Mouse (Mus musculus) subcutaneous adipose tissue, adult 2 months (tissue): ENCODE data around the gene Pdap1. TPM values are rescaled to one million over a fixed set of nuclear protein-coding genes. Genes with fewer than 3 reads are reported as not detected.

Experiments used
- polyA plus RNA-seq: library from polyadenylated mRNA; depleted of rRNA; stranded (reverse); fragments of >200 nt; gene quantifications from 2 replicates; pipeline ENCODE4 v1.2.3, GENCODE M21; 2012; ENCODE audit warnings: low replicate concordance; rRNA removed

Gene Pdap1
- polyA plus RNA-seq = 22.4 and 39.1 TPM in 2 replicates

DNA sequence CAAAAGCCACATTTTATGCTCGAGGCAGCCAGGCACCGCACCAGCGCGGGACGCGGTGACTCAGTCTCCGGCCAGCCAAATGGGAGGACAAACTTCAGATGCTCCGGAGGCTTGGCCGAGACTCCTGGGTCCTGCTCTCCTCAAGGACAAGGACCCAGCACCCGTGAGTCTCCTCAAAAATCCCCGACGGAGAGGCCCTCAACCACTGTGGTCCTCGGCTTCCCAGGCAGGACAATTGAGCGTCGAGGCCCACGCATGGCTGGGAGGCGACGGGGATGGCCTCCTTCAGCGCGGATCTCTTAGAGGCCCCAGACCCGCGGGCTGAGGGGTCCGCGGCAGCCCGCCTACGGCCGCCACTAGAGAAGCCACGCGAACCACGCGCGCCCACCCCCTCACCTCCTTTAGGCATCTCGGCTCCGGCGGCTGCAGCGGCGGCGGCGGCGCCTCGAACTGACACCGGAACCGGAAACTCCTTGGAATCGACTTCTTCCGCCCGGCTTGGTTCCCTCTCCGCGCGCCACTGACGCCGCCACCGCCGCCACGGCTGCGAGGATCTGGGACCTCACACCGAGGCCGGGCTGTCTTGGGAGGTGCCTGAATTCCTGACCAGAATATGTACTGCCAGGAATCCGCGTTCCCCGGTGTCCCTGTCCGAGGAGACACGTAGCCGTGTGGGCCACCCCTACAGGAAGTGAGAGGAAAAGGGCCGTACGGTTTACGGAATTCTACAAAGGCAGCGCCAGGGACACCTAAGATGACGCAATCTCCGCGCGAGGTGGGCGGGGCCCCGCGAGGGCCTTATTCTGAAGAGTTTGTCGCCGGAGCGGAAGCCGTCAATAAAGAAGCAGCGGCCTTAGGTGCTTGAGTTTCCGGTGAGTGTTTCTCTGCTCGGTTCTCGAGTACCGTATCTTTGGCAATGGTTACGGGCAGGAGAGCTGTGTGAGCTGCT is at the start of gene Pdap1, which contains the start of gene Bud31:
TSS of gene Pdap1 (minus strand) at position 668 of the 949 bp plus-strand sequence.
TSS of gene Bud31 (plus strand) at position 792 of the 949 bp plus-strand sequence.

DNA sequence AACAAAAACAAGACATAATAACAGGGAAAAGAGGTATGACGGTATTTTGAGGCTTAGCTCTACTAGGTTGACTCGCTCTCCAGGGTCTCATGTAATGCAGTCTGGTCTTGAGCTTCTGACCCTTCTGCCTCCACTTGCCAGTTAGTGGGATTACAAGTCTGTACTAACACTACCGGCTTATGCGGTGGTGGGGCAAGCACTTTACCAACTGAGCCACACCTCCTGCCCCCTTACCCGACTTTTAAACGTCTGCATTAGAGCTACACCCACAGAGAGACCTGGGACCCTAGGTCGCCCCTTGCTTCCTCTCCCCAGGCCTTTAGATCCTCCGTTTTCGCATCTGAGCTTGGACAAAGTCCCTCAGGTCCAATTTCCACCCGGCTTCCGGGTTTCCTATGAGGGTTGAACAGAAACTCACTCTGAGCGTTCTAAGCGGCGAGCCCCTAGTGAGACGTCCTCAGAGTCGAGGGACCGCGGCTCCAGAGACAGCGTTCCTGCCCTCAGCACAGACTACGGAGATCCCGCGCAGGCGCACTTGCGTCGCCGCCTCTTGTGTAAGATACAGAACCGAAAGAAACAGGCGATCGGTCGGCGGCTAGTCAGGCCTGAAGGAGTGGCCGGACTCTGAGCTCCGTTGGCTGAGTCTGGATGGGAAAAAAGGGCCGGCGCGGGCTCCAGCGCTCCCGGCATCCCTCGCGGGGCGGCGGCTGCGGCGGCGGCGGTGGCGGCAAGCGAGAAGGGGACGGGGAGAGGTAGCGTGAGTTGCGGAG is 26.7 kb upstream of the Pdap1 start, which contains the start of the genes Ptcd1 and Cpsf4:
TSS of gene Ptcd1 (minus strand) at position 573 of the 770 bp plus-strand sequence.
TSS of gene Cpsf4 (plus strand) at position 678 of the 770 bp plus-strand sequence.

GRCm38 (mm10) chr5:145114071-145114605 is 25.9 kb downstream of the Pdap1 start, which contains the start of gene Arpc1b:
Gene Arpc1b (plus strand): TSS chr5:145114215.

DNA sequence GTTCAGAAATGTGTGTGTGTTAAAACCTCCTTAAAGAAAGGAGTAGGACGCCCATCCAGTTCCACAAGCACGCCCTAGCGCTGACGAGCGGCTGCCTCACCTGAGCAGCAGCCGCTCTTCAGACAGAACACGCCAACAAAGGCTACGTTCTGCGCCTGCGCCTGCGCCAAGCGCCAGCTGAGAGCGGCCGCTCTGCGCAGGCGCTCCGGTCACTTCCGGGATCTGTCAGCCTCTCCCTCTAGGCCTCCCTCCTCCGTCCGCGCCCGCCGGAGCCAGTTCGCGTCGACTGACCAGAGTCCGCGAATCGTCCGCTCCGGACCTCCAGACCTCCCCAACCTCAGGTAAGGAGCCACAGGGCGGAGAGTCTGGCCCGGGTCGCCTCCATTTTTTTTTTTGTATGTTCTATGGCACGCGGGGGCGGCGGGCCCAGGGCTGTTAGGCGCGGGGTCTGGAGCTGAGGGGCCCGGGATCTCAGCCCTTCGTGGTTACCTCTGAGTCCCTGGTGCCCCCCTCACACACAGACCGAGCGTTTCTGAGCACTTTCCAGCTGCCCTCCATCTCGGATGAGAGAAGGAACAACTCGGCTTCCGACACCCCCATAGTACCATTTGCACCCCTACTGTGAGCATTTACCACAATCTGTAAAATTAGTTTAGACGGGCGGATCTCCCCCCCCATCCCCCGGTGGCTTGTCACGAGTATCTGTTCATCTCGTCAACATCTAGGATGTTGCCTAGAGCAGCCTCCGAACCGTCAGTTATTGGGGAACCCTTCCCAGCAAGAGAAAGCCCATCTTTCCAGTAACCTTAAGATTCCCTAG is 56.2 kb downstream of the Pdap1 start, which contains the start of the genes Arpc1a and Kpna7:
TSS of gene Arpc1a (plus strand) at position 199 of the 820 bp plus-strand sequence.
TSS of gene Kpna7 (minus strand) at position 399 of the 820 bp plus-strand sequence.

Other genes with a start within 250 kb of the Pdap1 start
- gene Smurf1, start 174.4 kb downstream of the Pdap1 start, polyA plus RNA-seq = 33.8 and 36.4 TPM in 2 replicates
- gene Gm4871, start 107.5 kb downstream of the Pdap1 start, polyA plus RNA-seq = not detected in 2 replicates
- gene 1700018F24Rik, start 97.2 kb downstream of the Pdap1 start, polyA plus RNA-seq = not detected in 2 replicates
- gene Arpc1a, start 56.4 kb downstream of the Pdap1 start, polyA plus RNA-seq = 146 and 172 TPM in 2 replicates
- not detected in 2 replicates for gene Kpna7, start 56.2 kb downstream of the Pdap1 start, polyA plus RNA-seq
- 709 and 828 TPM in 2 replicates for gene Arpc1b, start 26.0 kb downstream of the Pdap1 start, polyA plus RNA-seq
- 56.9 and 67.4 TPM in 2 replicates for gene Bud31, start 124 bp upstream of the Pdap1 start, polyA plus RNA-seq
- gene Ptcd1, start 26.9 kb upstream of the Pdap1 start, polyA plus RNA-seq = 17.1 and 19.1 TPM in 2 replicates
- gene Cpsf4, start 27.0 kb upstream of the Pdap1 start, polyA plus RNA-seq = 24.2 and 36.6 TPM in 2 replicates
- gene Atp5j2, start 51.8 kb upstream of the Pdap1 start, polyA plus RNA-seq = 178 and 219 TPM in 2 replicates
- 4.4 and 4.8 TPM in 2 replicates for gene Zkscan14, start 61.6 kb upstream of the Pdap1 start, polyA plus RNA-seq
- gene Zkscan5, start 64.3 kb upstream of the Pdap1 start, polyA plus RNA-seq = 8.2 and 8.3 TPM in 2 replicates
- gene Zfp655, start 91.5 kb upstream of the Pdap1 start, polyA plus RNA-seq = 25.0 and 30.5 TPM in 2 replicates
- gene Zscan25, start 140.3 kb upstream of the Pdap1 start, polyA plus RNA-seq = 12.9 and 20.0 TPM in 2 replicates
- gene Cyp3a57, start 205.0 kb upstream of the Pdap1 start, polyA plus RNA-seq = 0.71 TPM in 1 of 2 replicates, not detected in the other